ENCODE assay signal across 22 mouse cellular contexts in genomic region chr1:33555626-33556025, GRCm38 (mm10).
DNase-seq lines count a peak whose midpoint lies in the region; ATAC-seq and TF ChIP-seq lines count a peak whose summit lies in the region.
"Had no signal": no experiment of that assay in that cellular context is flagged by ENCODE, and none has a peak within 500 bp of the region (broad histone marks: within the 10 kb centered on the region; RNA-seq: fewer than 3 reads in every experiment).

No protein-coding gene starts in this region.

- H3K4me2 ChIP-seq in midbrain, embryonic 11.5 days = no peak overlapping the region
- H3K4me2 ChIP-seq in midbrain, embryonic 16.5 days (ENCODE audit: low read length) = no peak overlapping the region
- H3K4me2 ChIP-seq: embryonic facial prominence, embryonic 12.5 days; forebrain, embryonic 13.5 days; forebrain, embryonic 15.5 days had no signal

- peak; percentile 57 for DNase-seq in midbrain, embryonic 11.5 days (ENCODE audit: low spot score, missing footprints)
- DNase-seq in ES-E14 (ENCODE audit: low read depth, low spot score) = peak; percentile 30
- peak; percentile 20 for DNase-seq in WW6 (ENCODE audit: low read depth, low spot score)
- no peak for DNase-seq in T-cell, adult 2 months (ENCODE audit: low spot score)
- DNase-seq in kidney, adult 2 months = no peak
- no peak for DNase-seq in Muller cell, postnatal 12 days (ENCODE audit: inconsistent ontology term)
- DNase-seq: adrenal gland, adult 8-10 months; adrenal gland, postnatal 14 days; adrenal gland, postnatal 36 days; cerebellum, adult 11-12 months; cerebellum, adult 2 months; cerebellum, adult 9-10 months; cerebellum, postnatal 10 days; cerebellum, postnatal 25 days; forebrain, postnatal 0 days had no signal

- no peaks in the 10 kb centered on the region for H3K4me1 ChIP-seq in midbrain, embryonic 11.5 days (ENCODE audit: control insufficient read depth, insufficient read depth, low read length)
- H3K4me1 ChIP-seq in midbrain, embryonic 16.5 days (ENCODE audit: control insufficient read depth, insufficient read depth, low read length) = no peaks in the 10 kb centered on the region
- peaks cover 0 to 4% of the 10 kb centered on the region in 2 experiments; a peak in 2 of 4 replicates for H3K4me1 ChIP-seq in ES-E14 (ENCODE audit: control insufficient read depth in 2 of 2, insufficient read depth in 2 of 2, low read length in 2 of 2, poor library complexity in 1 of 2)
- H3K4me1 ChIP-seq in kidney, adult 2 months (ENCODE audit: control insufficient read depth, insufficient read depth, low read length) = no peaks in the 10 kb centered on the region
- H3K4me1 ChIP-seq: embryonic facial prominence, embryonic 10.5 days; embryonic facial prominence, embryonic 12.5 days; forebrain, embryonic 13.5 days; forebrain, embryonic 15.5 days had no signal

- H3K27me3 ChIP-seq in midbrain, embryonic 11.5 days (ENCODE audit: control insufficient read depth, insufficient read depth, low read length) = no peaks in the 10 kb centered on the region
- H3K27me3 ChIP-seq in midbrain, embryonic 16.5 days (ENCODE audit: control insufficient read depth, insufficient read depth, low read depth, low read length) = no peaks in the 10 kb centered on the region
- H3K27me3 ChIP-seq in kidney, adult 2 months (replicated peaks; ENCODE audit: control insufficient read depth, insufficient read depth, low read length) = no peaks in the 10 kb centered on the region
- H3K27me3 ChIP-seq: embryonic facial prominence, embryonic 12.5 days; forebrain, embryonic 13.5 days; forebrain, embryonic 15.5 days; Patski had no signal

- no peak overlapping the region for H3K27ac ChIP-seq in midbrain, embryonic 11.5 days (ENCODE audit: low read depth, low read length)
- H3K27ac ChIP-seq in midbrain, embryonic 16.5 days (ENCODE audit: low read length) = no peak overlapping the region
- H3K27ac ChIP-seq in ES-E14 (ENCODE audit: insufficient read depth, low read depth, low read length, poor library complexity, severe bottlenecking) = no peak overlapping the region; the same call in 1 of the 2 replicates
- H3K27ac ChIP-seq in kidney, adult 2 months (ENCODE audit: insufficient read depth, low read depth, low read length) = no peak overlapping the region
- H3K27ac ChIP-seq: embryonic facial prominence, embryonic 10.5 days; embryonic facial prominence, embryonic 12.5 days; forebrain, embryonic 13.5 days; forebrain, embryonic 15.5 days had no signal

- H3K9ac ChIP-seq in midbrain, embryonic 11.5 days (ENCODE audit: low read length) = no peak overlapping the region
- no peak overlapping the region for H3K9ac ChIP-seq in midbrain, embryonic 16.5 days (ENCODE audit: low read depth, low read length)
- H3K9ac ChIP-seq in ES-E14 (ENCODE audit: insufficient read depth, low read depth, low read length, poor library complexity, severe bottlenecking) = no peak overlapping the region
- H3K9ac ChIP-seq: embryonic facial prominence, embryonic 12.5 days; forebrain, embryonic 13.5 days; forebrain, embryonic 15.5 days; forebrain, postnatal 0 days had no signal

- TF ChIP-seq POLR2A in kidney, adult 2 months (IDR thresholded peaks at IDR 0.05; ENCODE audit: low read depth, low read length) = no peak

- H3K9me3 ChIP-seq in midbrain, embryonic 11.5 days (ENCODE audit: control insufficient read depth, low read length) = no peaks in the 10 kb centered on the region
- H3K9me3 ChIP-seq in midbrain, embryonic 16.5 days (replicated peaks; ENCODE audit: control insufficient read depth, low read length, poor library complexity, severe bottlenecking) = no peaks in the 10 kb centered on the region
- H3K9me3 ChIP-seq in ES-E14 (ENCODE audit: control insufficient read depth, insufficient read depth, low read depth, low read length) = no peaks in the 10 kb centered on the region
- H3K9me3 ChIP-seq: embryonic facial prominence, embryonic 10.5 days; embryonic facial prominence, embryonic 12.5 days; forebrain, embryonic 13.5 days; forebrain, embryonic 15.5 days had no signal

- no peak overlapping the region for H3K4me3 ChIP-seq in midbrain, embryonic 11.5 days (ENCODE audit: low read depth, low read length)
- H3K4me3 ChIP-seq in midbrain, embryonic 16.5 days (ENCODE audit: low read depth, low read length) = no peak overlapping the region
- H3K4me3 ChIP-seq in ES-E14 (ENCODE audit: insufficient read depth in 1 of 2, low read depth in 1 of 2, low read length in 2 of 2, poor library complexity in 1 of 2, severe bottlenecking in 1 of 2) = no peak overlapping the region
- H3K4me3 ChIP-seq in kidney, adult 2 months (ENCODE audit: insufficient read depth, low read depth, low read length) = no peak overlapping the region
- H3K4me3 ChIP-seq: embryonic facial prominence, embryonic 10.5 days; embryonic facial prominence, embryonic 12.5 days; forebrain, embryonic 13.5 days; forebrain, embryonic 15.5 days had no signal

- TF ChIP-seq CTCF in kidney, adult 2 months (conservative IDR thresholded peaks at IDR 0.05; ENCODE audit: insufficient read depth, insufficient read length, low read depth, low read length) = no peak

- 80% methylated on average over 2 of the region's 2 CpGs for WGBS in midbrain, embryonic 11.5 days
- 87% methylated on average over 2 of the region's 2 CpGs for WGBS in midbrain, embryonic 16.5 days
- 85% methylated on average over 2 of the region's 2 CpGs for WGBS in kidney, adult 2 months

- in situ Hi-C loops in ES-E14 (cut with MboI; ENCODE audit: low sequenced_read_pairs in 2 of 2, unreplicated experiment in 2 of 2) = no loop called here

- ATAC-seq in midbrain, embryonic 11.5 days (ENCODE audit: low FRiP score) = no peak
- no peak for ATAC-seq in midbrain, embryonic 16.5 days
- ATAC-seq: activated CD4-positive, CD25-positive, alpha-beta regulatory T cell, adult 4 months; forebrain, embryonic 13.5 days; forebrain, embryonic 15.5 days; forebrain, postnatal 0 days; Patski had no signal

- no peaks in the 10 kb centered on the region for H3K36me3 ChIP-seq in midbrain, embryonic 11.5 days (ENCODE audit: control insufficient read depth, insufficient read depth, low read length)
- no peaks in the 10 kb centered on the region for H3K36me3 ChIP-seq in midbrain, embryonic 16.5 days (ENCODE audit: control insufficient read depth, insufficient read depth, low read length)
- H3K36me3 ChIP-seq in ES-E14 (ENCODE audit: control insufficient read depth, insufficient read depth, low read length, poor library complexity, severe bottlenecking) = no peaks in the 10 kb centered on the region
- no peaks in the 10 kb centered on the region for H3K36me3 ChIP-seq in kidney, adult 2 months (ENCODE audit: control insufficient read depth, insufficient read depth, low read length)
- H3K36me3 ChIP-seq: embryonic facial prominence, embryonic 10.5 days; embryonic facial prominence, embryonic 12.5 days; forebrain, embryonic 15.5 days had no signal

TF ChIP-seq in ES-E14, 5 proteins besides CTCF, POLR2A, EP300 and RAD21:
- no peak for TF ChIP-seq HCFC1 (IDR thresholded peaks at IDR 0.05; ENCODE audit: borderline replicate concordance, insufficient read depth, low read length)
- no peak for TF ChIP-seq ZC3H11A (IDR thresholded peaks at IDR 0.05; ENCODE audit: borderline replicate concordance, low read depth, low read length)
- TF ChIP-seq CHD2 (IDR thresholded peaks at IDR 0.05; ENCODE audit: low read depth, low read length) = no peak
- no peak for TF ChIP-seq MAFK (IDR thresholded peaks at IDR 0.05; ENCODE audit: insufficient read depth, low read depth, low read length)
- no peak for TF ChIP-seq ZNF384 (IDR thresholded peaks at IDR 0.05; ENCODE audit: low read depth, low read length)

Comparison
In these comparisons a context has a peak if more than half of its experiments do, and no peak if none do; other contexts are left out.
1. DNase-seq: peak in midbrain, embryonic 11.5 days (single experiment), ES-E14 (single experiment) and WW6 (single experiment); none in T-cell, adult 2 months (single experiment), kidney, adult 2 months (single experiment) and Muller cell, postnatal 12 days (single experiment).